Mouse (Mus musculus) splenic B cell, adult 2 months (primary cell): Measurements from ENCODE around the gene Ugt2a2.
"Not testable (repeated sequence)": the region's sequence is repeated elsewhere in the genome, so short reads cannot be mapped to it uniquely, and the experiment has no call there.

Experiments
- DNase-seq: peaks from one replicate; pipeline ENCODE4 v3.0.0-alpha.2; 2011; ENCODE audit warnings: low read depth, low spot score
- H3K27me3 ChIP-seq: 2 replicates; pipeline ENCODE4 v1.6.1; 2012; ENCODE audit warnings: mild to moderate bottlenecking, low read length, moderate library complexity, mixed read lengths; ENCODE audit not compliant: control insufficient read depth, poor library complexity, insufficient read depth, severe bottlenecking
- H3K36me3 ChIP-seq: 2 replicates; pipeline ENCODE4 v1.6.1; 2012; ENCODE audit warnings: mild to moderate bottlenecking, low read length, moderate library complexity, mixed read lengths; ENCODE audit not compliant: control insufficient read depth, poor library complexity, insufficient read depth, severe bottlenecking

Gene Ugt2a2

DNA sequence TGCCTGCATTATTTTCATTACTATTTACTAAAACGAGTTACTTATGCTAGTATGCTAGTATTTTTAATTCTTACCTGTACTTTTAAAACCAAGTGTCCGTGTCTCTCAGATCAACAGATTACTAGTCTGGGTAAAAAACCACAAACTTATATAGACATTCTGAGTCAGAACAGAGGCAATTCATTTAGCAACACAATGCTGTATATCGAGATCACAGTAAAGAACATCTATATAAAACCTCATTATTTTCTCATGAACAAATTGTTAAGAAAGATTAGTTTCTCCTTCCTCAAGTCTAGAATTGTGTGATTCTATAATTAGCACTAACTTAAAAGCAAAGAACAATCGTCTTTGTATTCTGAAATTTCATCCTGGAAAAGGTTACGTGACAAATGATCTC, at the start of gene Ugt2a2:
Gene Ugt2a2, minus strand, starts transcription at position 101 of the 400 bp plus-strand sequence.
- Histone ChIP-seq H3K36me3 (no peaks in the 10 kb centered on the region), H3K27me3 (no peaks in the 10 kb centered on the region)
- DNase-seq = no peak

DNA sequence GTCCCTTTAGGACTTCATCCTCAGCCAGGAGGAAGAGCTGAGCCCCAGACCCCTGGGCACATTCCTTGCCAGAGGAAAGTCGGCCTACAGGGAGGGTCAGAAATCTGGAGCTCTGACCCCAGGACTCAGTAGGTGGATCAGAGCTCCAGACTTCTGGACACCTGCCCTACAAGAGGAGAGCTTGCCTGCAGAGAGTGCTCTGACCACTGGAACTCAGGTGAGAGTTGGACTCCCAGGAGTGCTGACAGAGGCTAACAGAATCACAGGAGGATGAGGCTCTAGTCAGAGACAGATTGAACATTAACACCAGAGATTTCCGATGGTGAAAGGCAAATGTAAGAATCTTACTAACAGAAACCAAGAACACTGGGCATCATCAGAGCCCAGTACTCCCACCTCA, 41.5 kb upstream of the Ugt2a2 start:
- H3K27me3 ChIP-seq, H3K36me3 ChIP-seq, DNase-seq: not testable (repeated sequence)

DNA sequence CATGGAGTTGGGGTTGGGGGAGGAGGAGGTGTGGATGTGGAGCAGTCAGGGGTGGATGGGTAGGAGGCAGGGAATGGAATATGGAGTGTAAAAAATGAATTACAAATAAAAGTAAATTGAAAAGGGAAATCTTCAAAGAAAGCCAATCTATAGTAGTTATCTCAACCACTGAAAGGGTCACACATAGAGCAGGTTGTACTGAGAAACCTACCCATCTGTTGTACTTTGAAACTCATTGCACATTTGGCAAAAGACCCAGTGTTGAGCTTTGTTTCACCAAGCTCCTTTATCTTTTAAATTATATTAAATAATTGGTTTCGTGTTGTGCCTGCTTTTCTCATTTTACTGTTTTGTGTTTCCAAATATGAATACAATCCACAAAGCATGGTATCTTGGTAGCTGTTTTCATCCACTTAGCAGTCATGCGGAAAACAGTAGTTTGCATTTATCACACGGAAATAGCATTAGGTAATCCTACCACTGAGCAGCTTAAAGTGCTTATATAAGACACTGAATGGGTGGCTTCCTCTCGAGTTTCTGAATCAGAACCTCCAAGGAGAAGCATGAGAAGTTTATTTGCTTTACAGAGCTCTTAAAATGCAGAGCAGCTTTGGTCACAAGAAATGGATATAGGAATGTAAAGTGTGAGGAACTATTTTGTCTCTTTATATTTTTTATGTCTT, 23.9 kb upstream of the Ugt2a2 start:
- Histone ChIP-seq H3K36me3 (no peaks in the 10 kb centered on the region), H3K27me3 (no peaks in the 10 kb centered on the region)
- DNase-seq = no peak

DNA sequence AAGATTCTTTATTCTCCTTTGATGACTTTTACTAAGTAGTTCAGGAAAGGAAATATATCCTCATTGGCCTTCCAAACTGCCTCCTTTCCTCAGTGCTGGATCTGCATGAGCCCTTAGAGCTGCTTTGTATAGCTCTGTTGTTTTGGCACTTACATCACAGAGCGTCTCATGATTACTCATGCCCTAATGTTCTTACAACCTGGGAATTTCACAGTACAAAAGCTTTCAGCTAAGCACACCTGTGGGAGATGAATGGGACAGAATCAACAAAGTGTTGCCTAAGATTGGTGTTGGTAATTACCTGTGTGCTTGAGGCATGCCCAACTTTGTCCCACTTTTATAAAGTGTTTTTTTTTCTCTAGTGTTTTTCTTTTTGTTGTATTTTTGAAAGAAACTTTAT, 20.6 kb upstream of the Ugt2a2 start:
- DNase-seq = no peak
- Histone ChIP-seq H3K27me3 (no peaks in the 10 kb centered on the region), H3K36me3 (no peaks in the 10 kb centered on the region)

DNA sequence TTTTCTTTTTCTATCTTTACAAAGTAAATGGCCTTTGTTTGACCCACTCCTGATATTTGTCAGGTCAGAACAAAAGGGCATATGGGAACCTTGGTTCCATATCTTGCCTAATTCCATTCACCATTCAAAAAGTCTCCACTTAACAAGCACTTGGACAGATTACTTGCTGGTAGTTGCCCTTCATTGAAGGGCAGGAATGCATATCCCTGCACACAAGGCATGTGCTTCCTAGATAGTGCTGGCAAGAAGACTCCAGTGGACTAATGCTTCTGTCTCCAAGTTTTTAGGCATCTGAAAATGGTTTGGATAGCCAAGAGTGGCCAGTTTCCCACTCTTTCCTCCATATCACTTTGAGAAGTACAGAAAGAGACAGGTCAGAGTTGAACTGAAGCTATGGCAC, 17.3 kb upstream of the Ugt2a2 start:
- no peak for DNase-seq
- Histone ChIP-seq H3K27me3 (no peaks in the 10 kb centered on the region), H3K36me3 (no peaks in the 10 kb centered on the region)

DNA sequence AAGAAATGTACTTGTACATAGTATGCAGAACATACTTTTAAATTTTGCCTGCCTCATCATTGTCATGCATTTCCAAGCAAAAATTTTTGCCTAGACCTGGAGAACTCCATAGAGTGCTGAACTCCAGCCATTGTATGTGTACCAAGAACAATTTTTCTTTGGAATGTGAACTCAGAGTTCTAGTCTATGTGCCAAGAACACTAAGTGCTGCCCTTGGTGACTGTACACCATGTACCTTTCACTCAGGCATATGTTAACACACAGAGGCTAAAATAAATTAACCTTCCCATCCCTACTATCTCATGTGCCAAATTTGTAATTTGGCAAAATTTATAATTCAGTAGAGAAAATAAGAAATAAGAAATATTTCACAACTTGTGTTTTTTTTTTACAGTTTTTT, 16.9 kb upstream of the Ugt2a2 start:
- DNase-seq = no peak
- Histone ChIP-seq H3K36me3 (no peaks in the 10 kb centered on the region), H3K27me3 (no peaks in the 10 kb centered on the region)

DNA sequence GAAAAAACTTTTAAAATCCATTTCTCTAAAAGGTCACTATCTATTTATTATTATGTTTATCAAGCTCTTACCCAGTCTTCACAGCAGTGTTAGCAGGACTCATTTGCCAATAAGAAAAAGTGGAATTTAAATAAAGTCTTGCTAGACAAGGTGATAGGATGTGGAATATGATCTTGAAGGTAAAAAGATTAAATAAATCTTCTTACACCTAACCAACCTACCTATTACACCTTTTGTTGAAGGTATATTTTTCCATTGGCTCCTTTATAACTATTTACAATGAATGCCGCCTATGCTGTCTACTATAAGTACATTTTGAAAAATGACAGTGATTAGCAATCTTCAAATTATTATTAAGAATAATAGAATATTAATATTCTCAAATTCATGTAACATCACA, 8.7 kb upstream of the Ugt2a2 start, which contains the start of gene Ugt2a1:
Gene Ugt2a1, minus strand, starts transcription at position 101 of the 400 bp plus-strand sequence.
- Histone ChIP-seq H3K36me3 (no peaks in the 10 kb centered on the region), H3K27me3 (no peaks in the 10 kb centered on the region)
- no peak for DNase-seq

DNA sequence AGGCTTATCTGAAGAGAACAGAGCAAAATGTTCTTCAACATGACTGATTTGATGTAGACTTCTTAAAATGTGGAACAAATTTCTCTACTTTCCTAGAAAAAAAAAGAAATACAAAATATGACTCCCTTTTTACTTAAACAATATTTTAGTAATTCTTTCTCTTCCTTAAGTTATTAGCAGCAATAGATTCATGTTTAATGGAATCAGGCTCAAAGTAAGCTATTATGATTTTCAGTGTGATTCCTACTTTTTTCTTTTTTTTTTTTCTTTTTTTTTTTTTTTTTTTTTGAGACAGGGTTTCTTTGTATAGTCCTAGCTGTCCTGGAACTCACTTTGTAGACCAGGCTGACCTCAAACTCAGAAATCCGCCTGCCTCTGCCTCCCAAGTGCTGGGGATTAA, 4.6 kb upstream of the Ugt2a2 start, which contains the start of gene Gm43638:
Gene Gm43638, minus strand, starts transcription at position 101 of the 400 bp plus-strand sequence.
- DNase-seq, H3K36me3 ChIP-seq, H3K27me3 ChIP-seq: not testable (repeated sequence)

DNA sequence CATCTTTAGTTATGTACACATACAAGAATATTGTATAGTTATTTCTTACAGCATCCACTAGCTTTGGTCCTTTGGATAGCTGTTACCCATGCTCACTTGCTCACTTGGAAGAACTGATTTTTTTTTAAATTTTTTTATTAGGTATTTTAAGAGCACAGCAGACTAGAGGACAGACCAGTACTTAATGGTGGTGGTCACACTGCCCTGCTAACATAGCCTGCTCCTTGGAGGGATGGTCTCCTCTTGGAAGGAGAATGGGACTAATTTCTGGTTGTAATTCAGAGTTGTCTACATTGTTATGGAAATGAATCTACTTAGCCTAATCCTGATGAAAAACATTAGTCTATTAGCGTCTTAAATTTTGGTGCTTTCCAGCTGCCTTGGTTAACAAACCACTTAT, 23.2 kb downstream of the Ugt2a2 start:
- no peaks in the 10 kb centered on the region for H3K27me3 ChIP-seq
- DNase-seq = no peak
- H3K36me3 ChIP-seq = no peaks in the 10 kb centered on the region

DNA sequence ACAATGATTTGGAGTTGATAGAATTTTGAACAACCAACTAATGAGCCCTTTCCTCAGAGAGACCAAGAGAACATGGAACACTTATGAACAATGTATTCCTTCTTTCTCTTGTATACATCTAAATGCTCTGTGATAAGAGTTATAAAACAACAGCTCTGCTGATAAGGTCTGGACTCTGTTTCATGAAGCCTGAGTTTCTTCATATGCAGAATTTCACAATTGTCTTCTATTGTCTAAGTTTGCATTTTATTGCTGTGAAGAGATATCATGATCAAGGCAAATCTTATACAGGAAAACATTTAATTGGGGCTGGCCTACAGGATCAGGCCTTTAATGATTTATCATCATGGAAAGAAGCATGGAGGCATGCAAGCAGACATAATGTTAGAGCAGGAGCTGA, 24.4 kb downstream of the Ugt2a2 start:
- Histone ChIP-seq H3K36me3 (no peaks in the 10 kb centered on the region), H3K27me3 (no peaks in the 10 kb centered on the region)
- no peak for DNase-seq

DNA sequence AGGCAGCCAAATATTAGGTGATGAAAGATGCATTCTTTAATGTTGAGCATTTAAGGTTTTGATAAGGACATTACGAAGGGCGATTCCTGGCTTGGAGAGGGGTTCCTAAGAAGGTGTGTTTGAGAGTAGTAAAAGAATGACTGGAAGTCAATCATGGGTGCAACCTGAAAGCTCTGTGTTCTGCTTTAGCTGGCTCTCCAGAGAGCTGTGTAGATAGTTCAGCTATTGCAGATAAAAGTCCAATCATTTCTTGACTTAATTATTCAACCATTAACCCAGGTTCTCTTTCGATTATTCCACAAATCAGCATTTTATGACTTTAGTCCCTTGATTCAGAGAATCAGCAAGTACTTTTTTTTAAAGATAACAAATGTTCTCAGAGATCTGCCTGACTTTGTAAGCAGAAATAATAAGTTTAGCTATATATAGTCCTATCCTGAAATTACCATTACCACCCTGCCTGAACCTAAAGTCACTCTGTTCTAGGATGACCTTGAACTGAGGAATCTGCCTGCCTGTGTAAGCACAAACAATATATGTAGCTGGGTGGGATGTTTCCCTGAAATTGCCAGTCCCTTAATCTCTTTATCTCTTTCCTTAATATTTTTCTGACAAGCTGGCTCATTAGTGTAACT, 25.7 kb downstream of the Ugt2a2 start:
- H3K27me3 ChIP-seq = no peaks in the 10 kb centered on the region
- no peaks in the 10 kb centered on the region for H3K36me3 ChIP-seq
- no peak for DNase-seq

DNA sequence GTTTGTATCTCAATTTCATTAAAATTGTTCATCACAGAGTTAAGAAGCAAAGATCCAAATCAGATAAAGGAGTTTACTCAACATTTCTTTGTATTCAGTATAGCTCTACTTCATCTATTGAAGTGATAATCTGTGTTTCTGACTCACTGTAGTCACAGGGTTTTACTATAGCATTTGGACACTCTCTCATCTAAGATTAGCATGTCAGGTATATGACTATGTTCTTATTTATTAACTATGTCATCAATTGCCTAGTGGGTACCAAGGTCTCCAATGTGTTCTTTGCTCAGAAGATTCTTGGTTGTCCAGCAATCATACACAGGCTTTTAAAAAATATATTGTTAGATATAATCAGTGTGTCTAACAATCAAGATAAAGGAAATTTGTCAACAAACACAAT, 26.5 kb downstream of the Ugt2a2 start:
- Histone ChIP-seq H3K36me3 (no peaks in the 10 kb centered on the region), H3K27me3 (no peaks in the 10 kb centered on the region)
- no peak for DNase-seq

DNA sequence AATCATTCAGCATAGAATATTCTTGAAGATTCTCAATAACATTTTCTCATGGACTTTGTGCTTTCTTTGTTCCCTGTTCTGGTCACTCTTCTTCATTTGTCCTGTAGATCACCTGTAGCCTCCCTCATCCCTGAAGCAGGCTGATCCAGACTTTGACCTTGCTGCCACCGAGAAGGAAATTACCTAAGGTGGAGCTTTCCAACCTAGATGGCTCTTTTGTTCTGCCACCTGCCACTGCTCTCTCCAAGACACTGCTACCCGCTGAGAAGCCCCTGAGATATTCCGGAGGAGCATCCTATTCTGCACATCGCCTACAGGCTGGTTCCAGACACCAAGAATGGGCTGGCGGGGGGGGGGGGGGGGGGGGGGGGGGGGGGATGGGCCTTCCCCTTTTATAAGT, 29.5 kb downstream of the Ugt2a2 start:
- H3K36me3 ChIP-seq, DNase-seq, H3K27me3 ChIP-seq: not testable (repeated sequence)

DNA sequence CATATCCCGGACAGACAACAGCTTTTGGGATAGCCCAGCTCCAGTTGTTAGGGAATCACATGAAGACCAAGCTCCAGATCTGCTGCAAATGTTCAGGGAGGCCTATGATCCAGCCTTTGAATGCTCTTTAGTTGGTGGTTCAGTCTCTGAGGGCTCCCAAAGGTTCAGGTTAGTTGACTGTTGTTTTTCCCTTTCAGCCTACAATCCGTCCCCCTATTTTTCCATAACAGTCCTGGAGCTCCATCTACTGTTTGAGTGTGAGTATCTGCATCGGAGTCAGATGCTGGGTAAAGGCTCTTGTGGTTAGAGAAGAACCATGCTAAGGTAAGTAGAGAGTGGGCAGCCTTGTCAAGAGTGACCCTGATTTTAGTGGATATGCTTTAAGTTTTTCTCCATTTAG, 45.8 kb downstream of the Ugt2a2 start:
- no peak for DNase-seq
- Histone ChIP-seq H3K36me3 (no peaks in the 10 kb centered on the region), H3K27me3 (no peaks in the 10 kb centered on the region)

DNA sequence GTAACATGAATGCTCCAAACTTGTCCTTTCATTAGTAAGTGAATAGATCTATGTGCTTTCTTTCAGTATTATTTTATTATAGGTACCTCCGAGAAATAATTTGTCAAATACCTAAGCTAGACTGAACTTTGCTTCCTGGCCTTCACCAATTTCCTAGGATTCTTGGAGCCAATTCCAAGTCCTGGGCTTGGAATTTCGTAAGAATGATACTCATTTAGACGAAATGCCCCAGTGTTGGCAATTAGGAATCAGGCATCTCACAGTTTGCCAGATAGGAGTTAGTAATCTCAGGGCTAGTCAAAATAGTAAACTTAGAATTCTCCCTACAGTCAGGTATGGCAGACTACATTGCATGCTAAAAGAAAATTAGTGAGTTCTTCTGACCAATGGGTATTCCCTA, 56.4 kb downstream of the Ugt2a2 start:
- H3K27me3 ChIP-seq = no peaks in the 10 kb centered on the region
- H3K36me3 ChIP-seq = no peaks in the 10 kb centered on the region
- no peak for DNase-seq

DNA sequence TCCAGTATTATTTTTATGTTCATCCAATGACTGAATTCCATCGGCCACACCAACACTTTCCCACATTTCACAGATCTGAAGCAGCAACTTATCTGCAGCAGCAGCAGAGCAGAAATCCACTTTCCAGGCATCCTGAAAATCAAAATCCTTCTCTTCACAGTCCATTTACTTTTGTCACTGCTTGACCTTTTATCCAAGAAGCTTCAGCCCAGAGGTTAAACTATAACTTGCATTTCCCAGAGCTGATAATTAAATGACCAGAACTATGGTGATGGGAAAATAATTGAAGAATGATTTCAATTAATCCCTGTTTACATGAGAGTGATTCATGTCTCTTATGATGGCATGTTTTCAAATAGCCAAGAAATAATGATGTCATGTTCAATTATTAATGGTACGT, 58.0 kb downstream of the Ugt2a2 start, which contains the start of gene Ugt2b38:
Gene Ugt2b38, minus strand, starts transcription at position 163 of the 400 bp plus-strand sequence.
- H3K27me3 ChIP-seq, DNase-seq, H3K36me3 ChIP-seq: not testable (repeated sequence)
